Mouse (Mus musculus): ENCODE measurements around the gene St6galnac3. TPM values are rescaled to one million over a fixed set of nuclear protein-coding genes. Genes with fewer than 3 reads are reported as not detected.

The St6galnac3 gene
- polyA plus RNA-seq, 2 experiments: 20.7 to 36.0 TPM

DNA sequence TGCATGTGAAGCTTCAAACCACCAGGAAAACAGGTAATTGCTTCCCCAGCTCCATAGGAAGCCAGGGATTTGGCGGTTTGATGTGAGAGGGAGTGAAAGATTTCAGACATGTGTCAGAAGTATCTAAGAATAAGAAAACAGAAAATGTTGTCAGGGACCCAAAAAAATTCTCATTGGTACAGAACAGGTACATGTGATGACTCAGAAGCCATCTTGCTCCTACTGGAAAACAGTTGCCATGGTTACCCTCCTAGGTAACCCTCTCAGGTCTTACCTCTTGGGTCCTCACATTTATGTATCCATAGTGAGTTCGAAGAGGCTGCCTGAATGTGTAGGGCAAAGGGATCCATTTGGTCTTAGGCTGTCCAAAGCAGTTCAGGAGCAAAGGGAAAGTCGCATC is 215.9 kb downstream of the St6galnac3 start:
- Histone ChIP-seq H3K9me3 (ENCODE audit: control insufficient read depth, low read length) (no peaks in the 10 kb centered on the region), H3K27me3 (ENCODE audit: control insufficient read depth, insufficient read depth, low read length) (no peaks in the 10 kb centered on the region), H3K36me3 (ENCODE audit: control insufficient read depth, insufficient read depth, low read length) (no peaks in the 10 kb centered on the region), H3K9ac (ENCODE audit: low read depth, low read length, severe bottlenecking) (no peak overlapping the region), H3K4me2 (replicated peaks; ENCODE audit: low read depth, low read length, severe bottlenecking) (no peak overlapping the region), H3K27ac (replicated peaks; ENCODE audit: low read depth, low read length) (no peak overlapping the region), H3K4me1 (ENCODE audit: control insufficient read depth, insufficient read depth, low read length) (no peaks in the 10 kb centered on the region), H3K4me3 (replicated peaks; ENCODE audit: low read length) (no peak overlapping the region)
- no peak for TF ChIP-seq POLR2A (IDR thresholded peaks at IDR 0.05; ENCODE audit: borderline replicate concordance, extremely low read depth, insufficient read depth, insufficient read length)
- WGBS: 86% methylated on average over 3 of the region's 3 CpGs
- no peak for ATAC-seq (ENCODE audit: low FRiP score, low read depth)
- DNase-seq (ENCODE audit: low spot score): no peak

DNA sequence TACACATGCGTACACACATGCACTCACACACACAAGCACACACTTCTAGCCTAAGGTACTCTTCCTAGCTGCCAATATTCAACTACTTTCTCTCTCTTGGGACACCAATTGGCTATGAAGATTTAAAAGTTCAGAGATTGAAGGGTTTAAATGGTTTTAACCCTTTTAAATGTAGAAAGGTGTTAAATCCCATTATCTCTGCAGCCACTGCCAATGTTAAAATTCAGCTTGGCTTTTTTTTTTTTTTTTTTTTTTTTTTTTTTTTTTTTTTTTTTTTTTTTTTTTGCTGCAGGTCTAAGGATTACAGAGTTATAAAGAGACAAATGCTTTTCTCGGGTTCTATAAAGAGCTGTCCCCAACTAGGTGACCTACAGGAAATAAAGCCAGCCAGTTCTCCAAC is 216.4 kb downstream of the St6galnac3 start:
- ATAC-seq (ENCODE audit: low FRiP score, low read depth) (no peak), DNase-seq (ENCODE audit: low spot score) (no peak)
- no peaks in the 10 kb centered on the region for H3K9me3 ChIP-seq (ENCODE audit: control insufficient read depth, low read length)
- no peak overlapping the region for H3K27ac ChIP-seq (replicated peaks; ENCODE audit: low read depth, low read length)
- H3K4me3 ChIP-seq (replicated peaks; ENCODE audit: low read length): no peak overlapping the region
- H3K4me2 ChIP-seq (replicated peaks; ENCODE audit: low read depth, low read length, severe bottlenecking): no peak overlapping the region
- no peaks in the 10 kb centered on the region for H3K4me1 ChIP-seq (ENCODE audit: control insufficient read depth, insufficient read depth, low read length)
- H3K9ac ChIP-seq (ENCODE audit: low read depth, low read length, severe bottlenecking): no peak overlapping the region
- WGBS: 84% methylated on average over 2 of the region's 2 CpGs
- TF ChIP-seq POLR2A (IDR thresholded peaks at IDR 0.05; ENCODE audit: borderline replicate concordance, extremely low read depth, insufficient read depth, insufficient read length): no peak
- H3K36me3 ChIP-seq (ENCODE audit: control insufficient read depth, insufficient read depth, low read length): no peaks in the 10 kb centered on the region
- no peaks in the 10 kb centered on the region for H3K27me3 ChIP-seq (ENCODE audit: control insufficient read depth, insufficient read depth, low read length)

DNA sequence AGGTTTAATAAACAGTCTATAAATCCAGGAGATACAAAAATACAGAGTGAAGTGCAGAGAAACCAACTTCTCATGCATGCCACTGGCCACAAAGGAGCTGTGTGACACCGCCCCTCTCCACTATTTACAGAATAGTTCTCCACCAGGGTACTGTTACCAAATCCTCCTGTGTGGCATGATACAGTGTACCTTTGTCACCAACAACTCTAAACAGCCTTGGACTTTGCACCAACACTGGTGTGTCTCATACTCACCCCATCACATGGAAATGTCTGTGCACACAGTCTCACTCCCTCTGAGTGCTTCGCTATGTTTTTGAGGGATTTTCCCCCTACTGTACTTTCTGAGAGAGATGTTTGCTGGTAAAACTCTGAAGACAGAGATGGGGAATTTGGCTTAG is 217.4 kb downstream of the St6galnac3 start:
- 97% methylated on average over 2 of the region's 2 CpGs for WGBS
- no peak overlapping the region for H3K4me2 ChIP-seq (replicated peaks; ENCODE audit: low read depth, low read length, severe bottlenecking)
- H3K36me3 ChIP-seq (ENCODE audit: control insufficient read depth, insufficient read depth, low read length): no peaks in the 10 kb centered on the region
- H3K27ac ChIP-seq (replicated peaks; ENCODE audit: low read depth, low read length): no peak overlapping the region
- TF ChIP-seq POLR2A (IDR thresholded peaks at IDR 0.05; ENCODE audit: borderline replicate concordance, extremely low read depth, insufficient read depth, insufficient read length): no peak
- ATAC-seq (ENCODE audit: low FRiP score, low read depth) (no peak), DNase-seq (ENCODE audit: low spot score) (no peak)
- no peaks in the 10 kb centered on the region for H3K27me3 ChIP-seq (ENCODE audit: control insufficient read depth, insufficient read depth, low read length)
- H3K9me3 ChIP-seq (ENCODE audit: control insufficient read depth, low read length): no peaks in the 10 kb centered on the region
- no peak overlapping the region for H3K9ac ChIP-seq (ENCODE audit: low read depth, low read length, severe bottlenecking)
- H3K4me3 ChIP-seq (replicated peaks; ENCODE audit: low read length): no peak overlapping the region
- no peaks in the 10 kb centered on the region for H3K4me1 ChIP-seq (ENCODE audit: control insufficient read depth, insufficient read depth, low read length)

DNA sequence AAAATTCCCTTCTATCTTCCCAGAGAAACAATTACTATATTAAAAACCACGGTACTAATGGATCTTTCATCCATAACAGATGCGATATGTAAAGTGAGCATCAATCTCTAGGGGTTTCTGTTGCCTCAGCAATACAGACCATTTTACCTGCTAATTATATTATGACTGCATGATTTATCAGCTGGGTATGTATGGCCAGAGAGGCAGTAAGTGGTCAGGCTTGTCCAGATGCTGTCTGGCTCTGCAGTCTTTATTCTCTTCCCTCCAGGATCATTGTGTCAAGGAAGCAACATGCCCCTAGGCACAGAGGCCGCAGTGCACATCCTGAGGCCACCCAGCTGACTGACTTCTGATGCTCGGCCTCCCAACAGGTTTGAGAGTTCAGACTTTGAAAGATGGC is 222.5 kb downstream of the St6galnac3 start:
- ATAC-seq (ENCODE audit: low FRiP score, low read depth) (no peak), DNase-seq (ENCODE audit: low spot score) (no peak)
- no peaks in the 10 kb centered on the region for H3K36me3 ChIP-seq (ENCODE audit: control insufficient read depth, insufficient read depth, low read length)
- H3K4me3 ChIP-seq (replicated peaks; ENCODE audit: low read length): no peak overlapping the region
- H3K4me1 ChIP-seq (ENCODE audit: control insufficient read depth, insufficient read depth, low read length): no peaks in the 10 kb centered on the region
- no peak overlapping the region for H3K9ac ChIP-seq (ENCODE audit: low read depth, low read length, severe bottlenecking)
- WGBS: 78% methylated on average over 4 of the region's 4 CpGs
- no peak overlapping the region for H3K4me2 ChIP-seq (replicated peaks; ENCODE audit: low read depth, low read length, severe bottlenecking)
- H3K27ac ChIP-seq (replicated peaks; ENCODE audit: low read depth, low read length): no peak overlapping the region
- no peak for TF ChIP-seq POLR2A (IDR thresholded peaks at IDR 0.05; ENCODE audit: borderline replicate concordance, extremely low read depth, insufficient read depth, insufficient read length)
- H3K27me3 ChIP-seq (ENCODE audit: control insufficient read depth, insufficient read depth, low read length): no peaks in the 10 kb centered on the region
- H3K9me3 ChIP-seq (ENCODE audit: control insufficient read depth, low read length): no peaks in the 10 kb centered on the region

DNA sequence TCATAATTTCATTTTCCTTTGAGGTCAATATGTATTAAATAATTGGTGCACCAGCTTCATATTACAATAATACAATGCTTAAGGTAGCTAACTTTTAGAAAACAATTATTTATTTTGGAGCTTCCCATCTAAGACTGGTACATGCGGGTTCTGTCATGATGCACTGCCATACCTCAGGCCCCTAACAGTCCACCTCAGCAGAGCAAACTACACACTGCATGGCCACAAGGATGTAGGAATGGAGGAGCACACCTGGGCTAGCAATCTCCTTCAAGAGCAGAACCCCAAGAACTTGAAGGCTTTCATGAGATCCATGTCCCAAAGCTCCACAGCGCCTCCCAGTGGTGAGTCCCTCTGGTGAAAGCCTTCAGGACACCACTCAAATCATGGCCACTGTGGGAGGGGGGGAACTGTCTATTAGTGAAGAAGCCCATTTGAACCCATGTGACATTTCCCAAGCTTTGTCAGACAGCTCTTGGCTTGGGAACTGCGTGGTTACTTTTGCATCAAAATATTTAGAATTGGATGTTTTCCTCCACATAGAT is 223.6 kb downstream of the St6galnac3 start:
- Histone ChIP-seq H3K9me3 (ENCODE audit: control insufficient read depth, low read length) (no peaks in the 10 kb centered on the region), H3K4me2 (replicated peaks; ENCODE audit: low read depth, low read length, severe bottlenecking) (no peak overlapping the region), H3K9ac (ENCODE audit: low read depth, low read length, severe bottlenecking) (no peak overlapping the region), H3K4me3 (replicated peaks; ENCODE audit: low read length) (no peak overlapping the region), H3K27ac (replicated peaks; ENCODE audit: low read depth, low read length) (no peak overlapping the region), H3K27me3 (ENCODE audit: control insufficient read depth, insufficient read depth, low read length) (no peaks in the 10 kb centered on the region), H3K4me1 (ENCODE audit: control insufficient read depth, insufficient read depth, low read length) (no peaks in the 10 kb centered on the region), H3K36me3 (ENCODE audit: control insufficient read depth, insufficient read depth, low read length) (no peaks in the 10 kb centered on the region)
- no peak for TF ChIP-seq POLR2A (IDR thresholded peaks at IDR 0.05; ENCODE audit: borderline replicate concordance, extremely low read depth, insufficient read depth, insufficient read length)
- DNase-seq (ENCODE audit: low spot score): no peak
- no peak for ATAC-seq (ENCODE audit: low FRiP score, low read depth)
- 66% methylated on average over 3 of the region's 3 CpGs for WGBS

DNA sequence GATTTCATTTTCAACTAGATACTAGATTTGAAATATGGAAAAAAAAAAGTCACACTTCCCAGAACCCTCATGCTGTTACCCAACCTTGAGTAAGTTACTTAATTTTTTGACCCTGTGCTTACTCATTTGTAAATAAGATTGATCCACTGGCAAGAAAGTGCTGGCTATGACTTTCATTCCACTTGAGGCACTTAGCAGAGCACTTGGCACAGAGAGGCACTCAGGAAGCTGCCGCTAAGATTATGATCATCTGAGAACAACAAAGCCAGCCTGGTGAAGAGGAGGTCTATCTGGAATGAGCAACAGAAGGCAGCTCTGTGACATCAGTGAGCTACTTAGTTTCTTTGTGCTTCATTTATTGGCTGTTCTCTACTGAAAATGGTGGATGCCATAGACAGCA is 232.0 kb downstream of the St6galnac3 start:
- no peaks in the 10 kb centered on the region for H3K9me3 ChIP-seq (ENCODE audit: control insufficient read depth, low read length)
- no peak overlapping the region for H3K4me3 ChIP-seq (replicated peaks; ENCODE audit: low read length)
- H3K9ac ChIP-seq (ENCODE audit: low read depth, low read length, severe bottlenecking): no peak overlapping the region
- DNase-seq (ENCODE audit: low spot score) (no peak), ATAC-seq (ENCODE audit: low FRiP score, low read depth) (no peak)
- no peaks in the 10 kb centered on the region for H3K4me1 ChIP-seq (ENCODE audit: control insufficient read depth, insufficient read depth, low read length)
- no peaks in the 10 kb centered on the region for H3K27me3 ChIP-seq (ENCODE audit: control insufficient read depth, insufficient read depth, low read length)
- no peak overlapping the region for H3K4me2 ChIP-seq (replicated peaks; ENCODE audit: low read depth, low read length, severe bottlenecking)
- 84% methylated on average over 1 of the region's 1 CpGs for WGBS
- TF ChIP-seq POLR2A (IDR thresholded peaks at IDR 0.05; ENCODE audit: borderline replicate concordance, extremely low read depth, insufficient read depth, insufficient read length): no peak
- H3K36me3 ChIP-seq (ENCODE audit: control insufficient read depth, insufficient read depth, low read length): no peaks in the 10 kb centered on the region
- H3K27ac ChIP-seq (replicated peaks; ENCODE audit: low read depth, low read length): no peak overlapping the region

All from limb, embryonic 14.5 days (tissue).